Mouse (Mus musculus): Measurements from ENCODE around the gene Tmem176b.
"Not testable (repeated sequence)": the region's sequence is repeated elsewhere in the genome, so short reads cannot be mapped to it uniquely, and the experiment has no call there.

Gene Tmem176b

GRCm38 (mm10) chr6:48840973-48841625, at the start of gene Tmem176b:
Gene Tmem176b (minus strand): TSS chr6:48841496.
- DNase-seq: peak; percentile 49 to 70

- DNase-seq: peak; percentile 10 to 42
Measured at GRCm38 (mm10) chr6:48876510-48877135, 35.3 kb upstream of the Tmem176b start.

- no peak for DNase-seq
Measured at GRCm38 (mm10) chr6:48875515-48875914, 34.2 kb upstream of the Tmem176b start.

- DNase-seq: no peak
Measured at GRCm38 (mm10) chr6:48874576-48874975, 33.3 kb upstream of the Tmem176b start.

- no peak for DNase-seq
Measured at GRCm38 (mm10) chr6:48872596-48872995, 31.3 kb upstream of the Tmem176b start, which contains the start of gene Aoc1. Gene Aoc1 (plus strand): TSS chr6:48872896.

- no peak for DNase-seq
Measured at GRCm38 (mm10) chr6:48869774-48870173, 28.5 kb upstream of the Tmem176b start.

GRCm38 (mm10) chr6:48867158-48867557, 25.9 kb upstream of the Tmem176b start:
- no peak for DNase-seq

GRCm38 (mm10) chr6:48866355-48866950, 25.2 kb upstream of the Tmem176b start:
- DNase-seq: not testable (repeated sequence)

- no peak for DNase-seq
Measured at GRCm38 (mm10) chr6:48865152-48865745, 24.0 kb upstream of the Tmem176b start.

GRCm38 (mm10) chr6:48864723-48865122, 23.4 kb upstream of the Tmem176b start:
- DNase-seq: no peak

- DNase-seq: no peak
Measured at GRCm38 (mm10) chr6:48864181-48864580, 22.9 kb upstream of the Tmem176b start.

- no peak for DNase-seq
Measured at GRCm38 (mm10) chr6:48863488-48863887, 22.2 kb upstream of the Tmem176b start.

GRCm38 (mm10) chr6:48862816-48863215, 21.5 kb upstream of the Tmem176b start:
- no peak for DNase-seq

- peak; percentile 25 to 29 for DNase-seq
Measured at GRCm38 (mm10) chr6:48861616-48862280, 20.5 kb upstream of the Tmem176b start.

- no peak for DNase-seq
Measured at GRCm38 (mm10) chr6:48860851-48861250, 19.6 kb upstream of the Tmem176b start.

GRCm38 (mm10) chr6:48860130-48860815, 19.0 kb upstream of the Tmem176b start:
- DNase-seq: peak; percentile 19 to 49

- DNase-seq: no peak
Measured at GRCm38 (mm10) chr6:48857613-48858302, 16.5 kb upstream of the Tmem176b start.

- DNase-seq: no peak
Measured at GRCm38 (mm10) chr6:48854155-48854554, 12.9 kb upstream of the Tmem176b start.

- DNase-seq: no peak
Measured at GRCm38 (mm10) chr6:48851820-48852491, 10.7 kb upstream of the Tmem176b start.

GRCm38 (mm10) chr6:48845086-48845485, 3.8 kb upstream of the Tmem176b start:
- no peak for DNase-seq
